Mouse (Mus musculus) heart, embryonic 15.5 days (tissue): ENCODE data around the gene Olfr1406. TPM values are rescaled to one million over a fixed set of nuclear protein-coding genes. Genes with fewer than 3 reads are reported as not detected.
"Not testable (repeated sequence)": the region's sequence is repeated elsewhere in the genome, so short reads cannot be mapped to it uniquely, and the experiment has no call there.

Source experiments
- ATAC-seq: fragments of 200-750 bp; cut with Nextera tagmentation; replicated peaks from 2 replicates; pipeline ENCODE4 v1.8.0; 2017; ENCODE audit warnings: low read depth, moderate TSS enrichment; ENCODE audit not compliant: insufficient number of reproducible peaks, insufficient read depth, low FRiP score
- H3K27ac ChIP-seq: fragments of 300-500 bp; sonication (generic); 2 replicates; pipeline ENCODE4 v1.5.1; 2015; ENCODE audit warnings: mild to moderate bottlenecking, inconsistent platforms
- H3K27me3 ChIP-seq: fragments of 300-500 bp; sonication (generic); 2 replicates; pipeline ENCODE4 v1.6.1; 2015; ENCODE audit warnings: inconsistent platforms
- H3K36me3 ChIP-seq: fragments of 300-500 bp; sonication (generic); 2 replicates; pipeline ENCODE4 v1.6.1; 2015; ENCODE audit warnings: mild to moderate bottlenecking, inconsistent platforms
- H3K4me1 ChIP-seq: fragments of 300-500 bp; sonication (generic); replicated peaks from 2 replicates; pipeline ENCODE4 v1.6.1; 2015; ENCODE audit warnings: inconsistent platforms
- H3K4me2 ChIP-seq: fragments of 300-500 bp; sonication (generic); 2 replicates; pipeline ENCODE4 v1.6.1; 2015; ENCODE audit warnings: inconsistent platforms, mild to moderate bottlenecking, moderate library complexity
- H3K4me3 ChIP-seq: fragments of 300-500 bp; sonication (generic); 2 replicates; pipeline ENCODE4 v1.5.1; 2015; ENCODE audit warnings: mild to moderate bottlenecking, inconsistent platforms
- H3K9ac ChIP-seq: fragments of 300-500 bp; sonication (generic); 2 replicates; pipeline ENCODE4 v1.6.1; 2015; ENCODE audit warnings: mild to moderate bottlenecking, inconsistent platforms
- H3K9me3 ChIP-seq: fragments of 300-500 bp; sonication (generic); replicated peaks from 2 replicates; pipeline ENCODE4 v1.6.1; 2016; ENCODE audit warnings: inconsistent platforms
- WGBS: fragments of 180-500 bp; shearing (Covaris S2); methylation state at CpG from one replicate; pipeline ENCODE4 v1.1.7; 2015; ENCODE audit warnings: mixed read lengths; 5-methylcytosine and 5-hydroxymethylcytosine counted together
- polyA plus RNA-seq: library from polyadenylated mRNA; unstranded; fragments of >200 nt; fragmentation: Nextera tagmentation; extraction: Ambion mirVana; gene quantifications from 2 replicates; pipeline ENCODE4 v1.2.1, GENCODE M21; 2015

The Olfr1406 gene
- polyA plus RNA-seq, result not detected in 2 replicates

DNA sequence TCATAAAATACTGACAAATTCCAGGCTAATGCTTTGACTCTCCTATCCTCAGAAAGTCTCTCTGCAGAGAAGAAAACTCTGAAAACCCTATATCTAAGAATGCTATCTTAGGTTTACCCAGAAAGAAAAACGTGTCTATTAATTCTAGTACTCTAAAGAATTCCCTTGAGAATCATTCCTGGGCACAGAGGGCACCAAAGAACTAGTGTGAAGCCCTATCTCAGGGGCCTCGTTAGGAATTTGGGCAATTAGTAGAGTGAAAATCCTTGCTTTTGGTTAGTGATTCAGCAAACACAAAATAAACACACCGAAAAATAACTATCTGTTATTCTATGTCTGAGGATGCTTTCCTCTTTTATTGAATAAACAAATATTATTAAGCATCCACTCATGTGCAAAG, at the start of gene Olfr1406:
Gene Olfr1406 (minus strand): TSS at position 101 of the 400 bp plus-strand sequence.
- no peak within 1 kb of the TSS for H3K9ac ChIP-seq
- ATAC-seq, result no peak
- H3K9me3 ChIP-seq, result no peaks in the 10 kb centered on the region
- H3K36me3 ChIP-seq, result no peaks in the 10 kb centered on the region
- WGBS, result 43% methylated on average over 3 of the region's 3 CpGs
- H3K27me3 ChIP-seq, result no peaks in the 10 kb centered on the region
- no peaks in the 10 kb centered on the region for H3K4me1 ChIP-seq
- no peak within 1 kb of the TSS for H3K4me2 ChIP-seq
- H3K27ac ChIP-seq, result no peak within 1 kb of the TSS
- H3K4me3 ChIP-seq, result no peak within 1 kb of the TSS

DNA sequence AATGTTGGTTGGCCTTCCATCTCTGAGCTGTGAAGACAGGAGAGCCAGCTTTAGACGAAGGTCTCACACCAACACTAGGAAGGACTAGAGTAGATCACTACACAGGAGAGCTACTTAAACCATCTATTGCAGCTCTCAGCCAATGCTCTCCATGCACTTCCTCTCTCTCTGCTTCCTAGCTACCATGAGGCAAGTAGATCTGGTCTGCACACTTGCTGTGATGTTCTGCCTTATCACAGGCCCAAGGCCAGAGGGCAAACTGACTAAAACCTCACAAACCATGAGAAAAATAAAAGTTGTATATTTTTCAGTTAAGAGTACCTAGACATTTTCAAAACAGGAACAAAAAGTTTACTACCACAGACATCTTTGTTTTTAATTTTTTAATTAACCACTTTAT, 46.6 kb upstream of the Olfr1406 start:
- H3K9ac ChIP-seq, H3K36me3 ChIP-seq, H3K27me3 ChIP-seq, H3K27ac ChIP-seq, H3K4me3 ChIP-seq, H3K9me3 ChIP-seq, H3K4me2 ChIP-seq, H3K4me1 ChIP-seq, ATAC-seq: not testable (repeated sequence)
- 71% methylated on average over 1 of the region's 1 CpGs for WGBS

DNA sequence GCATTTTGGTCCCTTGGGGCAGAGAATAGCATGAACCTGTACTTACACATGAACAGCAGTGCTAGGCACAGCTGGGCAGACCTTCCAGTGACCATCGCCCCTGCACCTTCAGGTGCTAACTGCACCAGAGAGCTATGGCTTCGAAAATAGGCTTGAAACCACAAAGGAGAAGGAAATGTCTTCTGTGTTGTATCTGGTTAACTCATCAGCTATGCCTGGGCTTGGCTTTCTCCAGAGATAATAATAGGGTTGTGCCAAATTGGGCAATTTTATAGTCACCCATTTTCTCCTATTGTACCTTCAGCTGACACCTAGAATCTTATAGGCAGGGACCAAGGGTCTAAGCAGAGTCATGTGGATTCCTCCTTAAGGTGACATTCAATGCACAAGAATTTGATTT, 36.6 kb upstream of the Olfr1406 start, which contains the start of gene Fcer1a:
Gene Fcer1a (minus strand): TSS at position 134 of the 400 bp plus-strand sequence.
- Histone ChIP-seq H3K9me3 (no peaks in the 10 kb centered on the region), H3K9ac (no peak within 1 kb of the TSS), H3K36me3 (no peaks in the 10 kb centered on the region), H3K27me3 (no peaks in the 10 kb centered on the region), H3K4me1 (no peaks in the 10 kb centered on the region), H3K27ac (no peak within 1 kb of the TSS), H3K4me3 (no peak within 1 kb of the TSS), H3K4me2 (no peak within 1 kb of the TSS)
- WGBS, result 76% methylated on average over 2 of the region's 2 CpGs
- ATAC-seq, result no peak

DNA sequence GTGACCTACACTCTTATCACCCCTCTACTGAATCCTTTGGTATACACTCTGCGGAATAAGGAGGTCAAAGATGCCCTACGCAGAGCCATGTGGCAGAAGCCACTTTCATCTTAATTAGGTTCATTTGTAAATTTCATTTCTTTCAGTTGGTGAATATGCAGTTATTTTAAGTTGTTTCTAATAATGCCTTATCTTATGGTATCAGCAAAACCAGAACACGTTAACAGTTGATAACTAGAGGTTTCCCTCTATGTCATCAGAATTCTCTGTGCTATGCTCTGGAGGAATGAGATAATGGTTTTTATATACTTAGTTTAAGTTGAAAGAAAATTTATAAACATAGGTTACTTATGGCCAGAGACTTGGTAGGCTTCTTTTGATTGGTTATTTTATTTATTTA, 26.0 kb upstream of the Olfr1406 start:
- no peak for ATAC-seq
- Histone ChIP-seq H3K4me2 (no peak overlapping the region), H3K4me1 (no peaks in the 10 kb centered on the region), H3K36me3 (no peaks in the 10 kb centered on the region), H3K9ac (no peak overlapping the region), H3K4me3 (no peak overlapping the region), H3K9me3 (no peaks in the 10 kb centered on the region), H3K27me3 (no peaks in the 10 kb centered on the region), H3K27ac (no peak overlapping the region)
- 80% methylated on average over 3 of the region's 3 CpGs for WGBS

DNA sequence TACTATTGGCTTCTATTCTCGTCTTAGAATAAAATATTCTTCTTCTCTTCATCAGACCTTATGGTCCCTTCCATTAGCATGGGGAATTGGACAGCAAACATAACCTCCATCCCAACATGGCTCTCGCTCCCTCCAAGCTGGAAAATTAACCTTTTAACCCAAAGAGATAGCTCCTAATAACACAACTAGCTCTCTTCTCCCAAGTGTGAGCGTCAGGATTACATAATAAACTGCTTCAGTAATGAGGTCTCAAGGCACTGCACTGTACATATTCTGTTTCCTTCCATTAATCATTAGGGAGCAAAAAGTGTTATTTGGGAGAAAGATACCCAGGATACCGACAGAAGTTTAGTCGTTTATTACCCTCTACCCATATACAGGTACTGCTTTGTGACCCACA, 21.7 kb upstream of the Olfr1406 start, which contains the start of gene Olfr1404:
Gene Olfr1404 (plus strand): TSS at position 301 of the 400 bp plus-strand sequence.
- Histone ChIP-seq H3K27ac (no peak within 1 kb of the TSS), H3K9me3 (0 out of 2 replicates have a peak, but pooled peaks cover 3% of the 10 kb centered on the region), H3K4me2 (no peak within 1 kb of the TSS), H3K9ac (no peak within 1 kb of the TSS), H3K27me3 (no peaks in the 10 kb centered on the region), H3K4me3 (no peak within 1 kb of the TSS), H3K36me3 (no peaks in the 10 kb centered on the region), H3K4me1 (no peaks in the 10 kb centered on the region)
- 74% methylated on average over 5 of the region's 5 CpGs for WGBS
- ATAC-seq, result no peak

DNA sequence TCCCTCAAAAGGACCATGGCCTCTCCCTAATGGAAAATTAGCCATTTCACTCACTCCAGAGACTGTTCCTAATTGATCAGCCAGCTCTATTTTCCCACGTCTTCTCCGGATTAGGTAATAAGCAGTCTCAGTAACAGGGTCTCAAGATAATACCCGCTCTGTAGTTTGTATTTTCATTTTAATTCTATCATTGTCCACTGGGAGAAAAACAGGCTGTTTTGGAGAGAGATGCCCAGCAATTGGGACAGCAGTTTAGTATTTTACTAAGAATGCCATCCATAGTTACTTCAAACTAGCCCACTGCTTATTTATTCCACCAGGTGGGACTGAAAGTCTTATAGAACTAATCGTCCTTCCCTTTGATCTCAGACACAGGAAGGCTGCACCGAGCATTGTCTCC, 7.1 kb upstream of the Olfr1406 start, which contains the start of gene Olfr218:
Gene Olfr218 (plus strand): TSS at position 301 of the 400 bp plus-strand sequence.
- no peak within 1 kb of the TSS for H3K4me3 ChIP-seq
- H3K4me2 ChIP-seq, result no peak within 1 kb of the TSS
- no peaks in the 10 kb centered on the region for H3K36me3 ChIP-seq
- 70% methylated on average over 5 of the region's 5 CpGs for WGBS
- H3K4me1 ChIP-seq, result no peaks in the 10 kb centered on the region
- H3K27me3 ChIP-seq, result no peaks in the 10 kb centered on the region
- H3K9ac ChIP-seq, result no peak within 1 kb of the TSS
- H3K27ac ChIP-seq, result no peak within 1 kb of the TSS
- ATAC-seq, result no peak
- H3K9me3 ChIP-seq, result no peaks in the 10 kb centered on the region

DNA sequence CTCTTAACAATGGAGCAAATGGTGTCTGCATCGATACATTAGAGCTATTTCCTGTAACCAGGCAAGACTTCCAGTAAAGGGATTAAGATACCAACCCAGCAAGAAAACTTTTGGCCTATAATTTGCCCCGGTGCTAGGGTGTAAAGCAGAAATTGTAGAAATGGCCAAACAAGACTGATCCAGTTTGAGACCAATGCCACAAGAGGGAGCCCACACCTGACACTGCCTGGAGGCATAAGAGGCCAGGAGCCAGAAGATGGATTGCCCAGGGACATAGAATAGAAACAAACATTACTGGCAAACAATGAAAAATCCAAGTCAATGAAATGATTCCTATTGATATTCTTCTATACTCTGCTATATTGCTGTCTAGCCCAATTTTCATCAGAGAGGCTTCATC, 5.9 kb upstream of the Olfr1406 start:
- Histone ChIP-seq H3K9me3 (no peaks in the 10 kb centered on the region), H3K27me3 (no peaks in the 10 kb centered on the region), H3K36me3 (no peaks in the 10 kb centered on the region), H3K4me2 (no peak overlapping the region), H3K27ac (no peak overlapping the region), H3K4me1 (no peaks in the 10 kb centered on the region), H3K9ac (no peak overlapping the region), H3K4me3 (no peak overlapping the region)
- ATAC-seq, result no peak
- 67% methylated on average over 2 of the region's 2 CpGs for WGBS

DNA sequence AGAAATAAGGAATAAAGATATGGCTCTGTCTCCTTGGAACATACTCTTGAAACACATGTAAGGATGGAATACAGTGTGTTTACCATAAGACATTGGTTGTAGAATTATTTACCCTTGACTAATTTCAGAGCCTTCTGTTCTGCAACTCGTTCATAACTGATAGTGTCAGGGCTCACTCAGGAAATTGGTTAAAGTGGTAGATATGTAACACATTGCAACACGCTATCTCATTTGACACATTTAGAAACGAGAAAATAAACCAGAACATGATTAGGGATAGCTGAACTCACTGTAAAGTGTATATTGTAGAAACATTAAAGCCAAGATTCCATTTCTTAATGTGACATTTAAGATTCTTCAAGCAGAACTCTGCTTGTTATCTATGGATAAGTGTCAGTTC, 1.6 kb upstream of the Olfr1406 start:
- H3K4me1 ChIP-seq, result no peaks in the 10 kb centered on the region
- no peak overlapping the region for H3K4me2 ChIP-seq
- H3K9me3 ChIP-seq, result no peaks in the 10 kb centered on the region
- H3K4me3 ChIP-seq, result no peak overlapping the region
- WGBS, result 35% methylated on average over 3 of the region's 3 CpGs
- no peak for ATAC-seq
- no peaks in the 10 kb centered on the region for H3K27me3 ChIP-seq
- no peak overlapping the region for H3K27ac ChIP-seq
- H3K9ac ChIP-seq, result no peak overlapping the region
- no peaks in the 10 kb centered on the region for H3K36me3 ChIP-seq

DNA sequence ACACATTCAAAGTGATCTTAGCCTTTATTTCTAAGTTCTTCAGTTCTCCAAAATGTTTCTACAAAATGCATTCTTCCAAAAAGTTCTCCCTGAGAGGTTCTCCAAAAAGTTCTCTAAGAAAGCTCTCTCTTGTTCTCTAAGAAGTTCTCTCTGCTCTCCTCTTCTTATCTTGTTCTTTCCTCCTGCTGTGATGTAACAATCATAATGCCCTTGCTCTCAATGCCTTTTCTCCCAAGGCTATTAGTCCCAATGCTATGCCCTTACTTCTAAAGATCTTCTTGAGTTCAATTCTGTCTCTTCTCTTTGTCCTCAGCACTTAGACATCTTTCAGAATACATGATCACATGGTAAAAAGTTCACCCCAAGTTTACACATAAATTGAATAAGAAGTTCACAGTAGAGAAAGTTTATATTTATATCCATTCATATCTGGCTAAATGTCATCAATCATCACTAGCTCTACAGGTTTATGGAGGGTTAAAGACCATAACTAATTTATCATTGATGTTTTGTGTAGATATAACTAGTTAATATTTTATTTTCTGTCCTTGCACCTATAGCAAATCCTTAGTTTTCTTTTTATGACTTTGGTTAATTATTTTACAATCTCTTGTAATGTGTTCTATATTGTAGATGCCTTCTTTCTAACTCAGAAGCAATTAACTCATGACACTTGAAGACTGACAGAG, 16.1 kb downstream of the Olfr1406 start:
- Histone ChIP-seq H3K4me1 (no peaks in the 10 kb centered on the region), H3K4me3 (no peak overlapping the region), H3K27me3 (no peaks in the 10 kb centered on the region), H3K9ac (no peak overlapping the region), H3K9me3 (no peaks in the 10 kb centered on the region), H3K27ac (no peak overlapping the region), H3K4me2 (no peak overlapping the region), H3K36me3 (no peaks in the 10 kb centered on the region)
- ATAC-seq, result no peak

DNA sequence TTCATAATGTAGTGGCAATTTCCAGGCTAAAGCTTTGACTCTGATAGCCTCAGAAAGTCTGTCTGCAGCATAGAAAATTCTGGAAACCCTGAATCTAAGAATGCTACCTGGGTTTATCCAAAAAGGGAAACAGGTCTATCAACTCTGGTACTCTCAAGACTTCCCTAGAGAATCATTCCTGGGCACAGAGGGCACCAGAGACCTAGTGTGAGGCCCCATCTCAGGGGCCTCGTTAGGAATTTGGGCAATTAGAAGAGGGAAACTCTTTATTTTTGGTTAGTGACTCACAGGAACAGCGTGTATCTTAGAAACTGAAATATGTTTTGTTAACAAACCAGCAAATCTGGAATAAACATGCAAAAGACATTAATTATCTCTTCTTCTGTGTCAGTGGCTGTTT, 53.2 kb downstream of the Olfr1406 start, which contains the start of gene Olfr1408:
Gene Olfr1408 (minus strand): TSS at position 101 of the 400 bp plus-strand sequence.
- no peaks in the 10 kb centered on the region for H3K36me3 ChIP-seq
- H3K27ac ChIP-seq, result no peak within 1 kb of the TSS
- 70% methylated on average over 2 of the region's 2 CpGs for WGBS

More for the DNA sequence above, 53.2 kb downstream of the Olfr1406 start, which contains the start of gene Olfr1408:
- Histone ChIP-seq H3K27me3 (no peaks in the 10 kb centered on the region), H3K4me1 (no peaks in the 10 kb centered on the region), H3K4me2 (no peak within 1 kb of the TSS), H3K9me3 (no peaks in the 10 kb centered on the region), H3K4me3 (no peak within 1 kb of the TSS), H3K9ac (no peak within 1 kb of the TSS)
- ATAC-seq, result no peak
